Mouse (Mus musculus) adrenal gland (tissue): ENCODE results near the gene Ccdc130.

Source experiments
- intact Hi-C: fragments of 180-260 bp; cut with DNase I; formaldehyde crosslinking; loops from one replicate; pipeline ENCODE4 v1.15.1; 2025

Gene Ccdc130

GRCm38 (mm10) chr8:84241167-84241566, 29.0 kb downstream of the Ccdc130 start:
- intact Hi-C loops = no loop called here

- intact Hi-C loops = loop anchor here (1.0 kb wide), 1 partner anchor 12 kb away; the partner anchor contains the start of gene D8Ertd738e
These were observed 32.5 kb downstream of the Ccdc130 start for GRCm38 (mm10) chr8:84237542-84238229.

GRCm38 (mm10) chr8:84236998-84237473, 33.1 kb downstream of the Ccdc130 start, which contains the start of gene Zswim4:
TSS of gene Zswim4 (minus strand) at chr8:84237055.
- intact Hi-C loops = loop anchor here (1.0 kb wide), 1 partner anchor 12 kb away; the partner anchor contains the start of gene D8Ertd738e

- intact Hi-C loops = no loop called here
These were observed 33.7 kb downstream of the Ccdc130 start for GRCm38 (mm10) chr8:84236410-84236997.

DNA sequence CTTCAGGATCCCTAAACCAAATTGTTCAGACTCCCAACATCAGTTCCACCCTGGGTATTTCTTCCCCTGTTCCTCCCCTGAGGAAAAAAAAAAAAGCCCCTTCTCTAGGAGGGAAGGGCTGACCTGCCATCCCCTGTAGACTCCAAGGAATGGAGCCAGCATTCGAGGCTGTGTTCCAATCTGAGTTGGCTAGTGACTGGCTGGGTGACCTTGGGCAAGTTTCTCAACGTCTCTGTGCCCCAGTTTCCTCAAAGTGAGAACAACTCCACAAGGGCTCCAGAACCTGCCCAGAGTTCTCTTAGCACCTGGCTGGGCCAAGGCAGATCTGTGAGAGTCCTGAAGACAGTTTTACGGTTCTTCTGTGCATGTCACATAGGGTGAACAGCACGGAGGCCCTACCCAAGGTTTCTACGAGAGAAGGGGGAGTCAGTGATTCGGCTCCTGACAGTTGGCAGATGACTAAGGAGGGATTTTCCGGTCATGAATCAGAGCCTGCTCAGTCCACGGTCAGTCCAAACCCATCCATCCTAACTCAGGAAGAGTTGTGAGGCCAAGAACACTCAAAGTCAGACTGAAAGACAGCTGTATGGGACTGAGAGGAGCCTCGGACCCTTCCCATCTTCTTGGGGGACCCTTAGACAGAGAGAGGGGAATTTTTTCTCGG, 34.3 kb downstream of the Ccdc130 start:
- intact Hi-C loops = no loop called here

- intact Hi-C loops = no loop called here
These were observed 37.1 kb downstream of the Ccdc130 start for GRCm38 (mm10) chr8:84233055-84233454.

DNA sequence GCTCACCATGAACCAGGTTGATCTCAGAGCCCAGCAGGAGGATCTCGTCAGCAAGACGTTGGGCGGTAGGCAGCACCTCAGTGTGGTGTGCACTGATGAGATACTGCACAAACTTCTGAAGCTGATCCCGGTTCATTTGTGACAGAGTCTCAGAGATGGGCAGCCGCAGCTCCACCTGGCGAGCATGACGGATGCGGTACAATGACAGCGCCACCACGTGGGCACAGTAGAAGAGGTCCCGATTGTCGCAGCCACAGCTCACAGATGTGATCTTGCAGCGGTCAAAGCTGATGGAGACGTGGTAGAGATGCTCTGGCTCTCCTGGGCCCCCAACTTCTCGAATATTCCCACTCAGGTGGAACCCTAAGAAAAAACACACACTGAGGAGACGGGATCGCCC, 39.4 kb downstream of the Ccdc130 start:
- intact Hi-C loops = no loop called here

- intact Hi-C loops = no loop called here
These were observed 46.7 kb downstream of the Ccdc130 start for GRCm38 (mm10) chr8:84223322-84224029.

- intact Hi-C loops = no loop called here
These were observed 47.5 kb downstream of the Ccdc130 start for GRCm38 (mm10) chr8:84222566-84223165.

DNA sequence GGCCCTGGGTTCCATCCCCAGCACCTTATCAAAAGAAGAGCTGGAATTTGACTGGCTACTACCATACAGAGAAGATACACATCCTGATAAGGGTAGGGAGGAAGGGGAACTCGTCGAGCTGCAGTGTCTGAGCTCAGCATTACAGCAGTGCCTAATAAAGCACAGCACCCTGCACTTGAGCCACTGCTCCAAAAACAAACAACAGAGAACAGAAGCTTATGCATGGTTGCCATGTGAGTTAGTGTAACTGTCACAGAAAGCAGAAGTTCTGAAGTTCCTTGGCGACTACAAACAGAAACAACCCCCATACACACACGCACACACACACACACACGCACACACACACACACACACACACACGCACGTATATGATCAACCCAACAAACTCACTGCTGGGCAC, 50.1 kb downstream of the Ccdc130 start:
- intact Hi-C loops = no loop called here

DNA sequence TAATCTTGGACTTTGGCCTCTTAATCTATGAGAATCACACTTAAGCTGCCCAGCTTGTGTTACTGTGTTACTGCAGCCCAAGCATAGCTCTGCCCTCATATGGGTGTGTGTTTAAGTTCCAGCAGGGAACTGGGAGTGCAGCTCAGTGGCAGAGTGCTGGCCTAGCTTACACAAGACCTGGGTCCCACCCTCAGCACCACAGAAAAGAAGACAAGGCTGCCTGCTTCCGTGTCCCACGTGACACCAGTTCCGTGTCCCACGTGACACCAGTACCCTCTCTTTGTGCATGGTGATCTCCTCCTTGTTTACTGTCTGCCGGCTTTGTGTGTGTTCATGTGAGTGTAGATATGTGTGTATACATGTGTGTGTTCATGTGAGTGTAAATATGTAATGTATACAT, 52.0 kb downstream of the Ccdc130 start:
- intact Hi-C loops = no loop called here

DNA sequence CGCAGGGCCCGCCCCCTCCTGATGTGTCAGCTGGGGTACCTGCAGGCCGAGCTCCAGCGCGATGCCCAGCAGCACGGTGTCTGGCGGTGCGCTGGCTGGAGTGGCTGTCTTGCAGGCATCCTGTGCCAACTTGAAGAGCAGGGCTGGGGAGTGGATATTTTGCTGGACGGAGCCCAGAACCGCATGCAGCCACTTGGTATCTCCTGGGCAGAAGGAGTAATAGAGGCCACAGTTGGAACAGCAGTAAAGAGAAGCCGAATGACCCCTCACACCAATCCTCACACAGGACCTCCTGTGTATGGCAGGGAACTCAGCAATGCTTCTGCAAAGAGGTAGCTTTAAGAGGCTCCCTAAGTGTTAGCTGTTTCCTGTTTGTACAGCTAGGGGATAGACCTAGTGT, 53.0 kb downstream of the Ccdc130 start:
- intact Hi-C loops = no loop called here

- intact Hi-C loops = no loop called here
These were observed 56.9 kb downstream of the Ccdc130 start for GRCm38 (mm10) chr8:84213277-84213676.

- intact Hi-C loops = no loop called here
These were observed 58.2 kb downstream of the Ccdc130 start for GRCm38 (mm10) chr8:84211881-84212563.

GRCm38 (mm10) chr8:84211202-84211601, 59.0 kb downstream of the Ccdc130 start:
- intact Hi-C loops = no loop called here

DNA sequence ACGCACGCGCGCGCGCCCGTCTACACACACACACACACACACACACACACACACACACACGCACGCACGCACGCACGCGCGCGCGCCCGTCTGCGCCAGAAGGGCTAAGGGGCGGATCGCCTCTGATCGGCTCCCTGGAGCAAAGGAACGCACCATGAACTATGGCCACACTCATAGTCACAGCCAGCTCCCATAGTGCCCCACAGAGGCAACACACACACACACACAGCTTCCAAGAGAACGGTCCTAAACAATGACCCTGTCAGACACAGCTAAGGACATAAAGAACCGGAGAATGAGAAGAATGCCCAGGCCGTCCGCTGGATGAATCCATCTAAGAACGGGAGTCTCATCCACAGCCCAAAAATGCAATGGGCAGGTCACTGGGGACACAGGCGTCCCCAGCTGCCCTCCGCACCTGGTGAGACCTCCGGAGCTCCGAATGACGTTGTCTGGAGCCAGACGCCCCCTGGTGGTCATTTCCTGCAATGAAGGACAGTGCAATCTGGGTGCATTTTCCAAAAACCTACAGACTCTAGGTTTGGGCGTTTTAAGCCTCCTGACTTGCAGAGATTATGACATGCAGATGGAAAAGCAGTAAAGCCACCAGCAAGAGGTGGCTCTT, 59.9 kb downstream of the Ccdc130 start:
- intact Hi-C loops = loop anchor here (1.0 kb wide), 1 partner anchor 24 kb away; no protein-coding TSS in a partner anchor

DNA sequence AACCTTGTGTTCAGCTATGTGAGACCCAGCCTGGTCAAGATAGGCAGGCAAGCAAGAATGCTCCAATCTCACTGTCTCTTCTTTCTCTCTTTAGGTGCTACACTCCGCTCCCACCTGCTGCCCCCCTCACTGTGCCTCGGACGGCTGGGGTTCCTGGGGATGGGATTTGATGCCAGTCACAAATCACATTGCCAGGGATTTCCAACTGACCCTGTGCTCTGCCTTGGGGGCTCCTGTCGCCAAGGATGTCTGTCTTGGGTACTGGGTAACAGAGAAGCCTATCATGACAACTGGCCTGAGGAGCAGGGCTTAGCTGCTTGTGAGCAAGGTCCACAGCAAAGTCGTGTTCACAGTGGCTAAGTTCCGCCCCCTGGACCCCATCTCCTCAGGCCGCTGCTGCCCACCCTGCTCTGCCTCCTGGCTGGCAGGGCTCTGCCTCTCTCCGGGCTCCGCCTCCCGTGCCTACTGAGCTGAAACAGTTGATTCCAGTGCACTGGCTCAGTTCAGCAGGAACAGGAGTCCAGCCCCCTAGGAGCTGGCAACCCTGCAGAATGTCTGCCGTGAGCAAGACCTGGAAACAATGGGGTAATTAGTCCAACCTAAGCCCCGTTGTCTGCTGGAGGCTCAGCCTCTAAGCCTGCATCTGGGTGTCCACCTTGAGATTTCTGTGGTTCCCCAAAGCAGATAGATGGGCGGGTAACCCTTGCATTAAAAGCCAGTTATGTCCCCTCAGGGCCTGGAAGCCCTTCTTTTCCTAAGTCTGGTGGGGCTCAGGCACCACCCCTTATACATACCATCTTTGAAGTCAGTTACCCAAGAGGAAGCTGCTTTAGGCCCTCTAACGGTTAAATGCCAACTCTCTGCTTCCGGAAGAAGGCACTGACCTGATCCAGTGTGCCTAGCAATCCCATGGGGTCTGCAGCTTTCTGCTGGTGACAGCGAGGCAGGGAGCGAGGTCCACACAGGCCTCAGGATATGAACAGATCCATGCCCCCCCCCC, 61.5 kb downstream of the Ccdc130 start:
- intact Hi-C loops = no loop called here

- intact Hi-C loops = no loop called here
These were observed 62.4 kb downstream of the Ccdc130 start for GRCm38 (mm10) chr8:84207811-84208210.
